Mouse (Mus musculus) adipose tissue, adult 10 weeks (tissue): Measurements from ENCODE around the gene Timd2. TPM values are rescaled to one million over a fixed set of nuclear protein-coding genes. Genes with fewer than 3 reads are reported as not detected.

ENCODE experiments used
- polyA plus RNA-seq: library from polyadenylated mRNA; stranded (reverse); fragments of 350-450 nt; fragmentation: Illumina TruSeq; extraction: RNeasy Lipid Tissue Mini Kit (QIAGEN cat#74804); gene quantifications from one replicate; pipeline ENCODE4 v1.2.3, GENCODE M21; 2014; ENCODE audit warnings: low read depth, low replicate concordance

Timd2 gene
- 1.4 TPM for polyA plus RNA-seq

GRCm38 (mm10) chr11:46706664-46707356, at the start of gene Timd2:
Timd2 (minus strand) TSS chr11:46707061.

GRCm38 (mm10) chr11:46735076-46735475, 28.2 kb upstream of the Timd2 start, which contains the start of gene Havcr1:
Havcr1 (plus strand) TSS chr11:46735080.

GRCm38 (mm10) chr11:46629211-46629795, 77.6 kb downstream of the Timd2 start, which contains the start of gene Dppa1:
Dppa1 (minus strand) TSS chr11:46629261.

Other genes starting within 250 kb of the Timd2 start
- not detected for gene Gm12169, start 182.8 kb downstream of the Timd2 start, polyA plus RNA-seq
- gene BC053393, start 135.5 kb downstream of the Timd2 start, polyA plus RNA-seq = not detected
- gene Dppa1, start 77.8 kb downstream of the Timd2 start, polyA plus RNA-seq = not detected
- not detected for gene Havcr1, start 28.0 kb upstream of the Timd2 start, polyA plus RNA-seq
- gene Timd4, start 103.7 kb upstream of the Timd2 start, polyA plus RNA-seq = 3.3 TPM